Mouse (Mus musculus) heart, embryonic 10.5 days (tissue): ENCODE data around the gene Sp7. TPM values are rescaled to one million over a fixed set of nuclear protein-coding genes. Genes with fewer than 3 reads are reported as not detected.

Source experiments
- DNase-seq: peaks from one replicate; pipeline ENCODE4 v3.0.0-alpha.2; 2017; ENCODE audit warnings: low spot score
- H3K27ac ChIP-seq: fragments of 300-500 bp; sonication (generic); 2 replicates; pipeline ENCODE4 v1.5.1; 2016; ENCODE audit warnings: mild to moderate bottlenecking
- H3K27me3 ChIP-seq: fragments of 300-500 bp; sonication (generic); 2 replicates; pipeline ENCODE4 v1.6.1; 2016; ENCODE audit warnings: mild to moderate bottlenecking; ENCODE audit not compliant: poor library complexity, insufficient read depth, severe bottlenecking
- H3K36me3 ChIP-seq: fragments of 300-500 bp; sonication (generic); 2 replicates; pipeline ENCODE4 v1.6.1; 2016; ENCODE audit warnings: mild to moderate bottlenecking, moderate library complexity
- H3K4me1 ChIP-seq: fragments of 300-500 bp; sonication (generic); 2 replicates; pipeline ENCODE4 v1.6.1; 2016; ENCODE audit warnings: mild to moderate bottlenecking
- H3K4me3 ChIP-seq: fragments of 300-500 bp; sonication (generic); 2 replicates; pipeline ENCODE4 v1.5.1; 2016; ENCODE audit warnings: mild to moderate bottlenecking, moderate library complexity
- H3K9me3 ChIP-seq: fragments of 300-500 bp; sonication (generic); 2 replicates; pipeline ENCODE4 v1.6.1; 2016; ENCODE audit warnings: mild to moderate bottlenecking, moderate library complexity
- WGBS: fragments of 180-500 bp; shearing (Covaris S2); methylation state at CpG from one replicate; pipeline ENCODE4 v1.1.7; 2016; 5-methylcytosine and 5-hydroxymethylcytosine counted together
- polyA plus RNA-seq: library from polyadenylated mRNA; unstranded; fragments of >200 nt; fragmentation: Nextera tagmentation; extraction: Ambion mirVana; gene quantifications from 2 replicates; pipeline ENCODE4 v1.2.1, GENCODE M21; 2016

Sp7 gene
- polyA plus RNA-seq, 1 experiment from 2014 or later = 1.5 TPM

DNA sequence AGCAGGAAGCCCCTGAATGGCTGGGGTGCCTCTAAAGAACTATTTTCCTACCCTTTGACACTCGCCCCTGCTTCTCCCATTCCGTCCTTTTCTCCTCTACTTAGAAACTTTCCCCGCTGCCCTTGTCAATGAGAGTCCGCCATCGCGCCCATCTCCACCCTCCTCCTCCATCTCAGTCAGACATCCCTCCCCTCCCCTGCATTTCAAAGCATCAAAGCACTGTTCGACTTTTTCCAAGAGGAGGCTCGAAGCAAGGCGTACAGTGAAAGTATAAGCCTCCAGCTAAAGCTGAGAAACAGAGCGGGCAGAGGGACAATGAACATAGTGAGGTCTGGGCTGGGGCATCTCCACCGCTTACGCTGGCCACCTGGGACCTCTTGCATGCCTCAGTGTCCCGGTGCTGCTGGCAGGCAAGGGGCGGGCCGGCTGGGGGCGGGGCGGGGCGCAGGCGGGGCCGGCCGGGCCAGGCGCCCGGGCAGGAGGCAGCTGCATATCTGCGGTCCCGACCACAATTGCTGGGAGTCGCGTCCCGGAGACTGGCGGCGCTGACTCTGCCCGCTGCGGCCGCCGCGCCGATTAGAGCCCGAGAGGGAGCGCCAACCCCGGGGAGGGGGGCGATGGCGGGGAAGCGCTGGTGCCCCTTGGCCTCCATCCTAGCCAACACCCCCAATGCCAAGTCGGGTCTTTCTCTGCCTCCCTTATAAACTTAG lies 9.6 kb upstream of the Sp7 start:
- H3K9me3 ChIP-seq = no peaks in the 10 kb centered on the region
- H3K36me3 ChIP-seq = no peaks in the 10 kb centered on the region
- peak overlapping the region; percentile 83 for H3K4me3 ChIP-seq
- WGBS = under 1% methylated on average over 43 of the region's 43 CpGs
- DNase-seq = peak; percentile 90
- peaks cover 8% of the 10 kb centered on the region; the same call in 1 of the 2 replicates for H3K27me3 ChIP-seq
- peaks cover 26% of the 10 kb centered on the region for H3K4me1 ChIP-seq
- peak overlapping the region; percentile 86 for H3K27ac ChIP-seq

DNA sequence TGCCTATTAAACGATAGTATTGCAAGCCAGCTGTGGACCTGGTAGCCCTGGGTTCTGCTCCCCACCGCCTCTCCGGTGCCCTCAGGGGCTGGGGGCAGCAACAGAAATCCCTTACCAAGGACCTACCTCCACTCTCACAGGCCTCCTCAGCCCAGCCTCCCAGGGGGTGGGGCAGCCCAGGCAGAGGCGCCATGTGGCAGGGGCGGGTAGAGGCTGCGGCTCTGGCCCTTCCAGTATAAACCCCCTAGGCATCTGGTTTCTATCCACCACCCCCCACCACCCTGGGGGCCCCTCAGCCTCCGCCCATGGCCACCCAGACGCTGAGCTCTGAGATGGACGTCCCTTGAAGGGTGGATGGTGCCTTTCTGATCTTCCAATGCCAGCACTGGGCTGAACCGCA lies 3.7 kb upstream of the Sp7 start:
- Histone ChIP-seq H3K27ac (peak overlapping the region; percentile 63), H3K4me1 (peaks cover 35% of the 10 kb centered on the region), H3K4me3 (peak overlapping the region; percentile 45), H3K27me3 (peaks cover 36% of the 10 kb centered on the region), H3K9me3 (no peaks in the 10 kb centered on the region), H3K36me3 (no peaks in the 10 kb centered on the region)
- DNase-seq = no peak
- 2% methylated on average over 10 of the region's 10 CpGs for WGBS

DNA sequence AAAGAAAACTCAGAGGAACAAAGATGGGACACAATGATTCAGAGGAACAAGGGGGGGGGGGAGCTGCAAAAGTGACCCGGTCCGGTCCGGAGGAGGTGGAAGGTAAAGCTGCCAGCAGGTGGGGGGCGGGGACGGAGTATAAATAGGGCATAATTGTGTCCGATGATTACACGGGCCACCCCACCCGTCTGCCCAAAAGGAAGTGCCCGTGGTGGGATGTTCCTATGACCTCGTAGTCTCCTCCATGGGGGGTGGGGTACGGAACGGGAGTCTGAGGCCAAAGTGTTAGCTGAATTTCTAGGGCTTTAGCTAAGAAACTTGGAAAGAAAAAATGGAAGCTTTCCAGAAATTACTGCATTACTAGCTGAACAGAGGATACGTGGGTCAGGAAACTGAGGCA lies 3.0 kb upstream of the Sp7 start:
- Histone ChIP-seq H3K36me3 (no peaks in the 10 kb centered on the region), H3K9me3 (no peaks in the 10 kb centered on the region), H3K27ac (0 out of 2 replicates have a peak overlapping the region, but pooled peaks have one; percentile 63), H3K4me3 (peak overlapping the region; percentile 45), H3K4me1 (peaks cover 38% of the 10 kb centered on the region), H3K27me3 (peaks cover 43% of the 10 kb centered on the region)
- DNase-seq = no peak
- WGBS = 9% methylated on average over 13 of the region's 13 CpGs

DNA sequence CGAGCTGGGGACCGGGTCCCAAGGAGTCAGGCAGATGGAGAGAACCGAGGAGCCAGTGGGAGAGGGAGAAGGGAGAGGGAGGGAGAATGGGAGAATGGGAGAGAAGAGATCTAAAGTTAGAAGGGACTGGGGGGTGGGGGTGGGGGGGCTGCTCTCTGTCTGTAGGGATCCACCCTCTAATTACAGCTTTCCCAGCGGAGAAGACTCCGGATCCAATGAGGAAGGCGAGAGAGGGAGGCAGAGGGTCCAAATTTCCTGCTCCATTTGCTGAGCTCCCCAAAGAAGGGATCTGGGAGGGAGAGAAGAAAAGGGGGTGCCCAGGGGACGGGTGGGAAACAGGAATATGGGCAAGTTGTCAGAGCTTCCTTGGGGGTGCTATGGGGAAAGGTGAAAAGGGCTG lies 744 bp downstream of the Sp7 start:
- Histone ChIP-seq H3K36me3 (no peaks in the 10 kb centered on the region), H3K4me1 (peaks cover 44% of the 10 kb centered on the region), H3K9me3 (no peaks in the 10 kb centered on the region), H3K27ac (no peak overlapping the region; the same call in 1 of the 2 replicates), H3K4me3 (peak overlapping the region; percentile 49), H3K27me3 (peaks cover 39% of the 10 kb centered on the region)
- no peak for DNase-seq
- WGBS = 8% methylated on average over 7 of the region's 7 CpGs

DNA sequence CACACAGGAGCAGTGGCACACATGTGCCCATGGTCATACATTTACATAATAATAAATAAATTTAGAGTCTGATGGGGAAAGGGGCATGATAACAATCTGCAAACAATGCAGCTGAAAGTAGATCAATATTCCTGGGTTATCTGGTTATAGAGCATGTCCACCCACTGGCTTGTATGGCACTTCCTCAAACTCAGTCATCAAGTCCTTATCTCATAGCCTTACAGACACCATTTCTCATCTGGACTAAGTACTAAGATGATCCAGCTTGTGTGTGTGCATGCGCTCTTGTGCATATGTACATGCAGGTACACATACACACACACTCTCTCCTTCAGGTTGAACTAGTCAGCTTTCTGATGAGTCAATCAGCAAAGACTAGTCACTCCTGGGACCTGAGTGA lies 2.3 kb downstream of the Sp7 start:
- no peak overlapping the region for H3K27ac ChIP-seq
- no peaks in the 10 kb centered on the region for H3K36me3 ChIP-seq
- WGBS = 87% methylated on average over 1 of the region's 1 CpGs
- H3K9me3 ChIP-seq = no peaks in the 10 kb centered on the region
- peaks cover 38% of the 10 kb centered on the region for H3K27me3 ChIP-seq
- DNase-seq = no peak
- H3K4me3 ChIP-seq = no peak overlapping the region
- peaks cover 30% of the 10 kb centered on the region for H3K4me1 ChIP-seq

DNA sequence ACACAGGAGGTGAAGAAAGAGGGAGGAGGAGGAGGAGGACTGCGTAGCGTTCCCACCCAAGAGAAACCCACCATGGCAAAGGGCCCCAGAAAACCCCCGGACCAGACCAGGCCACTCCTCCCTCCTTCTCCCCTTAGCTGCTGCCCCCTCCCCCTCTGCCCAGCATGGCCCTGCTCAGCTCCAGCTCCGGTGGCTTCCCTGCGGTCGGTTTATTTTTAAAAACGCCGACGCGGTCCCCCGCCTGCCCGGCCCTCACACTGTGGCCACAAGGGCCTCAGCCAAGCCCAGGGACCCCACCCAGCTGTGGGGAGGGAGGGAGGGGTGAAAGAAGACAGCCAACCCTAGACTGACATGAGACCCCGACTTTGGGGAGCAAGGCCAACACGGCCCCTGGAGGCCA lies 4.3 kb downstream of the Sp7 start:
- Histone ChIP-seq H3K9me3 (no peaks in the 10 kb centered on the region), H3K36me3 (no peaks in the 10 kb centered on the region), H3K4me3 (peak overlapping the region; percentile 46), H3K4me1 (peaks cover 48% of the 10 kb centered on the region), H3K27me3 (peaks cover 51% of the 10 kb centered on the region), H3K27ac (peak overlapping the region; percentile 84)
- WGBS = 7% methylated on average over 14 of the region's 14 CpGs
- DNase-seq = no peak

DNA sequence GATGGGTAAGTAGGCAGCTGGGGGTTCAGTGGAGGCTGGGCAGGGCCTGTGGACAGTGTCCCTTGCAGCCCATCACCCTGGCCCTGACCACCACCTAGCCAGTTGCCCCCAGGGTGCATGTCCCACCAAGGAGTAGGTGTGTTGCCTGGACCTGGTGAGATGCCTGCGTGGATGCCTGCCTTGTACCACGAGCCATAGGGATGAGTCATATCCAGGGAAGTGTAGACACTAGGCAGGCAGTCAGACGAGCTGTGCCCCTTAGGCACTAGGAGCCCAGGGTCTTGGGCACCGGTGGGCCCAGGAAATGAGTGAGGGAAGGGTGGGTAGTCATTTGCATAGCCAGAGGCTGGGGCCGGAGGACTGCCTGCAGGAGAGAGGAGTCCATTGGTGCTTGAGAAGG lies 8.1 kb downstream of the Sp7 start:
- no peaks in the 10 kb centered on the region for H3K9me3 ChIP-seq
- H3K4me3 ChIP-seq = peak overlapping the region; percentile 46
- H3K4me1 ChIP-seq = peaks cover 54% of the 10 kb centered on the region
- peaks cover 56% of the 10 kb centered on the region for H3K27me3 ChIP-seq
- no peak for DNase-seq
- H3K36me3 ChIP-seq = no peaks in the 10 kb centered on the region
- H3K27ac ChIP-seq = peak overlapping the region; percentile 38
- WGBS = 7% methylated on average over 5 of the region's 5 CpGs

DNA sequence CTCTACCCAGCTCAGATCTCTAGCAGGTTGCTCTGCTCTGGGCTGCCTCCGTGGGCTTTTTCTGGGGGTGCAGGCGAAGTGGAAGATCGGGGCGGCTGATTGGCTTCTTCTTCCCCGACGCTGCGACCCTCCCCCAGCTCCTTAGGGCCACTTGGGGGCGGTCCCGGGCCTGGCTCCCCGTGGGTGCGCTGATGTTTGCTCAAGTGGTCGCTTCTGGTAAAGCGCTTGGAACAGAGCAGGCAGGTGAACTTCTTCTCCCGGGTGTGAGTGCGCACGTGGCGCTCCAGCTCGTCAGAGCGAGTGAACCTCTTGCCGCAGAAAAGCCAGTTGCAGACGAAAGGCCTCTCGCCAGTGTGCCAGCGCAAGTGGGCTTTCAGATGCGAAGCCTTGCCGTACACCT lies 8.9 kb downstream of the Sp7 start:
- peaks cover 54% of the 10 kb centered on the region for H3K4me1 ChIP-seq
- H3K27me3 ChIP-seq = peaks cover 56% of the 10 kb centered on the region
- peak overlapping the region; percentile 46 for H3K4me3 ChIP-seq
- H3K27ac ChIP-seq = 0 out of 2 replicates have a peak overlapping the region, but pooled peaks have one; percentile 42
- no peak for DNase-seq
- H3K9me3 ChIP-seq = no peaks in the 10 kb centered on the region
- H3K36me3 ChIP-seq = no peaks in the 10 kb centered on the region
- WGBS = 2% methylated on average over 25 of the region's 25 CpGs

DNA sequence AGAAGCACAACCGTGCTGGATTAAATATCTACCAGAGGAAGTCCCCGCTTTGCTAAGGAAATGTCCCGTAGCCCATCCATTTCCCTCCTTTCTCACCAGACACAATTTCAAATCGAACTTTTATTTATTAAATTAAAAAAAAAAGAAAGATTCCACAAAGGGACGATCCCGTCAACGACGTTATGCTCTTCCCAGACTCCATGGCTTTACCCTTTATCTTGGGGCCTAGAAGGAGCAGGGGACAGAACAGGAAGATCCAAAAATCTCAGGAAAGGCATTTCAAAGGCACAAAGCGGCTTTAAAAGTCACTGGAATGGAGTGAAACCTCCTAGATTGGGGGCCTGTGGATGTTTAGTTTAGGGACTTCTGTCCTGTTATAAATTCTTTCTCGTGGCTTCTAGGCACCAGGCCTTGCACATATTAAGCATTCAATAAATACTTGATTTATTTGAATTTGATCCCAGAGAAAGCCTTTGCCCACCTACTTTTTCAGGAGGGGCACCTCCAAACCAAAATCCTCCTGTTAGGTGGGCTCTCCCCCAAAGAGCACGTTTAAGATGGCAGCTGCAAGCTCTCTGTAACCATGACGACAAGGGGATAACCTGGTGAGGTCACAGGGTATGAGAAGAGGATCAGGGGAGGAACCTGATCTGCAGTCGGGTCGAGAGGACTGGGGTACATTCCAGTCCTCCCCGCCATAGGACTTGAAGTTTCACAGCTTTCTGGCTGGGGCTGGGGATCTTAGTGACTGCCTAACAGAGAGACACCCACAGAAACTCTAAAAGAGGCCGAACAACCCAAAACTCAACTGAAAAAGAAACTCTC lies 10.3 kb downstream of the Sp7 start:
- Histone ChIP-seq H3K4me3 (peak overlapping the region; percentile 67; the same call in 1 of the 2 replicates), H3K4me1 (peaks cover 43% of the 10 kb centered on the region), H3K36me3 (no peaks in the 10 kb centered on the region), H3K27ac (peak overlapping the region; percentile 90), H3K27me3 (peaks cover 48% of the 10 kb centered on the region), H3K9me3 (no peaks in the 10 kb centered on the region)
- DNase-seq = no peak
- 25% methylated on average over 16 of the region's 16 CpGs for WGBS

DNA sequence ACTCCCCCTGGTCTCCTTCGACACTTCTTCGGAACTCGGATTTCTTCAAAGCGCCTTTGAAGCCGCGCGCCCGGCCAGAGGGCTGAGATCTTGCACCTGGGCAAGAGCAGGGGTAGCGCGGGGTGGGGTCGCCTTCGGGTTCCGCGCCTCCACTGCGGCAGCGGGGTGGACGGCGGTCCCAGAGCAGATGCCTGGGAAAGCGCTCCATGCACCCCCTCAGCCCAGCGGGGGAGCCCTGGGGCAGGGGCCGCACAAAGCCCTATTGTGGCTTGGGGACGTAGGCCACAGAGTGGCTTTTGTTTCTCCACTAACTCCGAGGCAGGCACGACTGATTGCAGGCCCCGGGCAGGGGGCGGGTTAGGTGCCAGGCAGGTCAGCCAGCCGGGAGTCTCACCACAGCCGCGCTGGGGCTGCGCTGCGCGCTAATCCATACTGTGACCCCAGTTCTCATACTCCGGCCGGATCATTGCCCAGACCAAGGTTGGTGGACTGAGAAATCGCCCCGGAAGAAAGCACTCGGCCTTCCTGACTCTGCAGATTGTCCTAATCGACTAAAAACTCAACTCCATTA lies 11.0 kb downstream of the Sp7 start:
- H3K9me3 ChIP-seq = no peaks in the 10 kb centered on the region
- H3K4me1 ChIP-seq = peaks cover 47% of the 10 kb centered on the region
- peak; percentile 79 for DNase-seq
- 1% methylated on average over 38 of the region's 38 CpGs for WGBS
- H3K27me3 ChIP-seq = peaks cover 48% of the 10 kb centered on the region
- no peaks in the 10 kb centered on the region for H3K36me3 ChIP-seq
- H3K4me3 ChIP-seq = peak overlapping the region; percentile 67
- peak overlapping the region; percentile 90 for H3K27ac ChIP-seq

DNA sequence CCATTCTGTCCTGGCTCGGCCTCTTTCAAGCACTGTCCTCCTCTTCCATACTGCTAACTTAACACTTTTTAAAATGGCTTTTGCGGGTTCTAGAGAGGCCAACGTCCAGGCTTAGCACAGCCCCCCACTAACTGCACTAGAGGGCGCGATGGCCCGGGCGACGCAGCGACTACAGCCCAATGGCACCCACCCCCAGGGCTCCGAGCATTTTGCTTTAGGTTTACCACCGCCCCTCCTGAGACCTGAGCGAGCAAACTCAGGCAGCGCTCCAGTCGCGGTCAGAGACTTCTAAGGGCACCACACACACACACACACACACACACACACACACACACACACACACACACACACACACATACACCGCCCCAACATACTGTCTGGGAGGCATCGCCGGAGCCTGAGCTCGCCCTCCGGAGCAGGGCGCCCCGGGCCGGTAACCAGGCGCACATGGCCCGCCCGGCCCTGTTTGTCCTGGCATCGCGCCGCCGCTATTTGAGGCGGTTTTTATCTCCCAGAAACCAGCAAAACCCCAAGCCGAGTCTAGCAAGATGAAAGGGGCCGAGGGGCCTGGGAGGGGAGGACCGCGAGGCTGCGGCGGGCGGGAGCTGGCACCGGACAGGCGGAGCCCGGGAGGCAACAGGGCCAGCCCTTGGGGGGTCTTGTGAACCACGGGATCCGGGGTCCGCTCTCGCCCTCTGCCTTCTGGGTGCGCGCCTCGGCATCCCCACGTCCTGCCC lies 11.7 kb downstream of the Sp7 start:
- no peaks in the 10 kb centered on the region for H3K9me3 ChIP-seq
- under 1% methylated on average over 49 of the region's 49 CpGs for WGBS
- H3K36me3 ChIP-seq = no peaks in the 10 kb centered on the region
- DNase-seq = peak; percentile 88
- peaks cover 47% of the 10 kb centered on the region for H3K4me1 ChIP-seq
- H3K27ac ChIP-seq = peak overlapping the region; percentile 90
- peak overlapping the region; percentile 67 for H3K4me3 ChIP-seq
- H3K27me3 ChIP-seq = peaks cover 47% of the 10 kb centered on the region

DNA sequence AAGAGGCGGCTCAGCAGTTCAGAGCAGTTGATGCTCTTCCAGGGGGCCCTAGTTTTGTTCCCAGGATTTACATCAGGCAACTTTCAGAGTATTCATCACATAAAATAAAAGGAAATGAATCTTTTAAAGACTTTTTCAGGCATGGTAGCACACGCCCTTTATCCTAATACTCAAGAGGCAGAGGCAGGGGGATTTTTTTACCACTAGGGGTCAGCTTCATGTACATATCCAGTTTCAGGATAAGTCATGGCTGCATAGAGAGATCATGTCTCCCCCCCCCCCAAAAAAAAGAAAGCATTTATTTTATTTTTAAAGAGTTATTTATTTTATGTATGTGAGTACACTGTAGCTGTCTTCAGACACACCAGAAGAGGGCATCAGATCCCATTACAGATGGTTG lies 13.0 kb downstream of the Sp7 start:
- Histone ChIP-seq H3K4me1 (peaks cover 48% of the 10 kb centered on the region), H3K4me3 (no peak overlapping the region), H3K27me3 (peaks cover 33% of the 10 kb centered on the region), H3K9me3 (no peaks in the 10 kb centered on the region), H3K36me3 (no peaks in the 10 kb centered on the region), H3K27ac (no peak overlapping the region)
- no peak for DNase-seq
- WGBS = 79% methylated on average over 2 of the region's 2 CpGs
